Mouse (Mus musculus) small intestine, adult 2 months (tissue): ENCODE results near the gene Scarb1. TPM values are rescaled to one million over a fixed set of nuclear protein-coding genes. Genes with fewer than 3 reads are reported as not detected.

Source experiments
- H3K27ac ChIP-seq: fragments of 200-500 bp; 2 replicates; pipeline ENCODE4 v1.5.1; 2012; ENCODE audit warnings: low read depth, low read length, control low read depth, inconsistent platforms; ENCODE audit not compliant: insufficient read depth
- H3K27me3 ChIP-seq: fragments of 200-500 bp; 2 replicates; pipeline ENCODE4 v1.6.1; 2012; ENCODE audit warnings: mild to moderate bottlenecking, moderate library complexity, low read length, inconsistent platforms; ENCODE audit not compliant: control insufficient read depth, insufficient read depth
- H3K36me3 ChIP-seq: fragments of 200-500 bp; 2 replicates; pipeline ENCODE4 v1.6.1; 2012; ENCODE audit warnings: mild to moderate bottlenecking, low read length, control low read depth, inconsistent platforms; ENCODE audit not compliant: control insufficient read depth, insufficient read depth
- H3K4me1 ChIP-seq: fragments of 200-500 bp; 2 replicates; pipeline ENCODE4 v1.6.1; 2012; ENCODE audit warnings: low read length, inconsistent platforms, mixed read lengths; ENCODE audit not compliant: control insufficient read depth, insufficient read depth, insufficient read length
- H3K4me3 ChIP-seq: fragments of 200-500 bp; 2 replicates; pipeline ENCODE4 v1.5.1; 2012; ENCODE audit warnings: low read depth, mild to moderate bottlenecking, control low read depth, inconsistent platforms, low read length, moderate library complexity
- CTCF ChIP-seq: fragments of 200-500 bp; IDR thresholded peaks from 2 replicates; pipeline ENCODE4 v1.5.1; 2012; ENCODE audit warnings: low read depth, mild to moderate bottlenecking, control low read depth, inconsistent platforms, low read length, moderate library complexity, mixed read lengths; ENCODE audit not compliant: insufficient replicate concordance, insufficient read length; ENCODE audit errors: extremely low read depth
- POLR2A ChIP-seq: fragments of 200-500 bp; IDR thresholded peaks from 2 replicates; pipeline ENCODE4 v1.6.1; 2012; ENCODE audit warnings: low read depth, mild to moderate bottlenecking, control low read depth, inconsistent platforms, low read length, moderate library complexity
- WGBS: fragments of 180-500 bp; shearing (Covaris S2); methylation state at CpG from one replicate; pipeline ENCODE4 v1.1.7; 2018; 5-methylcytosine and 5-hydroxymethylcytosine counted together
- polyA plus RNA-seq: library from polyadenylated mRNA; depleted of rRNA; stranded (reverse); fragments of >200 nt; gene quantifications from 2 replicates; pipeline ENCODE4 v1.2.3, GENCODE M21; 2012

Gene Scarb1
- polyA plus RNA-seq, 1 experiment, result 19.4 TPM

DNA sequence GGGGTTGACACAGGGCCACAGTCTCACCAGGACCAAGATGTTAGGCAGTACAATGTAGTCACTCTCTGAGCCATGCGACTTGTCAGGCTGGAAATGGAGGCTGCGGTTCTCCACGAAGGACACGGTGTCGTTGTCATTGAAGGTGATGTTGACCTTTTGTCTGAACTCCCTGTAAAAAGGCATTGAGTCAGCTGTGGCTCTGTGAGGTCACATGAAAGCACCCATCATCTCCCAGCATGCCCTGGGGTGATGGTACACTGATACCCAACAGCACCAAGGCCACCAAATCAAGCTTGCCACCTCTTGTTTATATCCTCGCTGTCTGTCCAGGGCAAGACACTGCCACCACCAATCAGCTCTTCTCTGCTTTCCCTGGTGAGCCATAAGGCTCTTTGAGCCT is 37.8 kb downstream of the Scarb1 start:
- Histone ChIP-seq H3K27ac (no peak overlapping the region), H3K36me3 (0 out of 2 replicates have a peak, but pooled peaks cover 2% of the 10 kb centered on the region), H3K4me3 (no peak overlapping the region), H3K27me3 (peaks cover 14% of the 10 kb centered on the region), H3K4me1 (no peaks in the 10 kb centered on the region)
- no peak for TF ChIP-seq CTCF
- no peak for TF ChIP-seq POLR2A
- WGBS, result 98% methylated on average over 6 of the region's 6 CpGs

- Histone ChIP-seq H3K27ac (no peak overlapping the region), H3K4me3 (no peak overlapping the region), H3K27me3 (peaks cover 36% of the 10 kb centered on the region), H3K4me1 (no peaks in the 10 kb centered on the region), H3K36me3 (0 out of 2 replicates have a peak, but pooled peaks cover 2% of the 10 kb centered on the region)
- 85% methylated on average over 9 of the region's 9 CpGs for WGBS
- no peak for TF ChIP-seq POLR2A
- no peak for TF ChIP-seq CTCF
Observed at GRCm38 (mm10) chr5:125298234-125298633, 42.7 kb downstream of the Scarb1 start.

GRCm38 (mm10) chr5:125297171-125297570 is 43.7 kb downstream of the Scarb1 start:
- Histone ChIP-seq H3K36me3 (0 out of 2 replicates have a peak, but pooled peaks cover 2% of the 10 kb centered on the region), H3K4me1 (no peaks in the 10 kb centered on the region), H3K4me3 (no peak overlapping the region), H3K27me3 (peaks cover 42% of the 10 kb centered on the region), H3K27ac (no peak overlapping the region)
- TF ChIP-seq CTCF (no peak), POLR2A (no peak)
- WGBS, result 91% methylated on average over 7 of the region's 7 CpGs

DNA sequence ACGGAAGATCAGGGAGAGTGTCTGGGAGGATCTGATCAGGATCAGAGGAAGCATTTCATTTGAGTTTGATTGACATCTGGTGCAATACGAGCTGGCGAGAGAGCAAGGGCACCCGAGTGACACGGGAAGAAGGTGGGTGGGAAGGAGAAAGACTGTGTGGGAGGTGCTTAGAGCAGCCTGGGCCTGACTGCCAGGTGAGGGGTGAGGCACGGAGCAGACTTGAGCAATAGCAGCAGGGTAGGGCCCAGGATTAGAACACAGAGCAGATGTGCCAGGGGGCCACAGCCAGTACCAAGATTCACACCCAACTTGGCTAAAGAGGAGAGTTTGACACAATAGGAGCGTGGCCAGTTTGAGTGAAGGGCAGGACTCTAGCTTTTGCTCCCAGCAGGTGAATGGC is 47.9 kb downstream of the Scarb1 start:
- Histone ChIP-seq H3K36me3 (no peaks in the 10 kb centered on the region), H3K27me3 (peaks cover 35% of the 10 kb centered on the region), H3K4me1 (peaks cover 9% of the 10 kb centered on the region), H3K27ac (no peak overlapping the region), H3K4me3 (no peak overlapping the region)
- TF ChIP-seq POLR2A (no peak), CTCF (no peak)
- WGBS, result 78% methylated on average over 7 of the region's 7 CpGs

GRCm38 (mm10) chr5:125291895-125292294 is 49.0 kb downstream of the Scarb1 start:
- no peak for TF ChIP-seq CTCF
- H3K27me3 ChIP-seq, result peaks cover 33% of the 10 kb centered on the region
- 53% methylated on average over 8 of the region's 8 CpGs for WGBS

DNA sequence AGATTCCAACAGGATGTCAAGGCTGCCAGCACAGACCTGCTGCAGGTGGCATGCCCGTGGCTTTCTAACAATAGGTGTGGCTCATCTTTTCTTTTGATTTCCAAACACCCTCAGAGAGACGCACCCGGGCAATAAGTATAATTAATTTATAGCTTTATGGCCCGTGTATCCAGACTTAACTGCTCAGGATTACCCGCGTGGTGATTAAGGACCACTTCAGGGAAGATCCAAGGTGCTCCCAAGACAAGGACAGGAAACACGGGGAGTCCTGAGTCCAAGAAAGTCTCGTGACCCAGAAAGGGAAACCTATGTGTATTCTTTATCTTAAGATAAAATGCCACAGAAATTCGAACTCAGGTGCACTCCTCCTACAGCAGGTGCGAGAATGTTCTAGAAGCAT is 49.5 kb downstream of the Scarb1 start:
- Histone ChIP-seq H3K36me3 (no peaks in the 10 kb centered on the region), H3K27me3 (peaks cover 33% of the 10 kb centered on the region), H3K4me3 (no peak overlapping the region), H3K27ac (no peak overlapping the region), H3K4me1 (peaks cover 9% of the 10 kb centered on the region)
- WGBS, result 29% methylated on average over 10 of the region's 10 CpGs
- no peak for TF ChIP-seq POLR2A
- no peak for TF ChIP-seq CTCF

More at GRCm38 (mm10) chr5:125291895-125292294, 49.0 kb downstream of the Scarb1 start:
- Histone ChIP-seq H3K4me3 (no peak overlapping the region), H3K27ac (no peak overlapping the region), H3K36me3 (no peaks in the 10 kb centered on the region), H3K4me1 (peaks cover 9% of the 10 kb centered on the region)

GRCm38 (mm10) chr5:125287053-125287655 is 53.7 kb downstream of the Scarb1 start:
- 96% methylated on average over 9 of the region's 9 CpGs for WGBS
- TF ChIP-seq CTCF (no peak), POLR2A (no peak)

More at GRCm38 (mm10) chr5:125287053-125287655, 53.7 kb downstream of the Scarb1 start:
- H3K27ac ChIP-seq, result no peak overlapping the region
- no peaks in the 10 kb centered on the region for H3K36me3 ChIP-seq
- peaks cover 15% of the 10 kb centered on the region for H3K27me3 ChIP-seq
- H3K4me1 ChIP-seq, result peaks cover 11% of the 10 kb centered on the region
- no peak overlapping the region for H3K4me3 ChIP-seq
